Mouse (Mus musculus) olfactory bulb, adult 2 months (tissue): Measurements from ENCODE around the gene Dsp. TPM values are rescaled to one million over a fixed set of nuclear protein-coding genes. Genes with fewer than 3 reads are reported as not detected.

Experiments used
- H3K27ac ChIP-seq: fragments of 200-500 bp; 2 replicates; pipeline ENCODE4 v1.5.1; 2012; ENCODE audit warnings: low read depth, low read length; ENCODE audit not compliant: insufficient read depth
- H3K4me1 ChIP-seq: fragments of 200-500 bp; 2 replicates; pipeline ENCODE4 v1.6.1; 2012; ENCODE audit warnings: low read length; ENCODE audit not compliant: control insufficient read depth, insufficient read depth
- H3K4me3 ChIP-seq: fragments of 200-500 bp; 2 replicates; pipeline ENCODE4 v1.5.1; 2012; ENCODE audit warnings: mild to moderate bottlenecking, low read depth, low read length, moderate library complexity; ENCODE audit not compliant: insufficient read depth
- CTCF ChIP-seq: fragments of 200-500 bp; IDR thresholded peaks from 2 replicates; pipeline ENCODE4 v1.5.1; 2012; ENCODE audit warnings: low read depth, mild to moderate bottlenecking, low read length, moderate library complexity; ENCODE audit not compliant: insufficient read depth
- POLR2A ChIP-seq: fragments of 200-500 bp; IDR thresholded peaks from 2 replicates; pipeline ENCODE4 v1.6.1; 2012; ENCODE audit warnings: mild to moderate bottlenecking, low read depth, low read length, moderate library complexity; ENCODE audit not compliant: insufficient read depth
- WGBS: fragments of 180-500 bp; shearing (Covaris S2); methylation state at CpG from one replicate; pipeline ENCODE4 v1.1.7; 2018; 5-methylcytosine and 5-hydroxymethylcytosine counted together
- polyA plus RNA-seq: library from polyadenylated mRNA; stranded (reverse); fragments of >200 nt; gene quantifications from 2 replicates; pipeline ENCODE4 v1.2.4, GENCODE M21; 2012; ENCODE audit warnings: low replicate concordance; ENCODE audit not compliant: missing spikeins, insufficient read depth, insufficient read length

Dsp gene
- polyA plus RNA-seq, 1 experiment = not detected

- WGBS = 97% methylated on average over 6 of the region's 6 CpGs
- H3K4me1 ChIP-seq = no peaks in the 10 kb centered on the region
- no peak overlapping the region for H3K27ac ChIP-seq
- H3K4me3 ChIP-seq = no peak overlapping the region
- no peak for TF ChIP-seq POLR2A
- no peak for TF ChIP-seq CTCF
These were observed 69.2 kb downstream of the Dsp start for GRCm38 (mm10) chr13:38220331-38220730.

- 55% methylated on average over 9 of the region's 9 CpGs for WGBS
- no peak overlapping the region for H3K27ac ChIP-seq
These were observed 79.2 kb downstream of the Dsp start for GRCm38 (mm10) chr13:38230177-38230821.

GRCm38 (mm10) chr13:38232411-38232810 lies 81.3 kb downstream of the Dsp start:
- 86% methylated on average over 4 of the region's 4 CpGs for WGBS
- TF ChIP-seq POLR2A (no peak), CTCF (no peak)
- no peak overlapping the region for H3K4me3 ChIP-seq
- no peaks in the 10 kb centered on the region for H3K4me1 ChIP-seq
- no peak overlapping the region for H3K27ac ChIP-seq

More at GRCm38 (mm10) chr13:38230177-38230821, 79.2 kb downstream of the Dsp start:
- Histone ChIP-seq H3K4me1 (no peaks in the 10 kb centered on the region), H3K4me3 (no peak overlapping the region)
- TF ChIP-seq POLR2A (no peak), CTCF (no peak)

GRCm38 (mm10) chr13:38232856-38233625 lies 81.9 kb downstream of the Dsp start:
- Histone ChIP-seq H3K27ac (no peak overlapping the region), H3K4me1 (no peaks in the 10 kb centered on the region), H3K4me3 (no peak overlapping the region)
- TF ChIP-seq POLR2A = no peak
- TF ChIP-seq CTCF = no peak
- 64% methylated on average over 3 of the region's 3 CpGs for WGBS

GRCm38 (mm10) chr13:38234651-38235050 lies 83.6 kb downstream of the Dsp start:
- Histone ChIP-seq H3K27ac (no peak overlapping the region), H3K4me3 (no peak overlapping the region), H3K4me1 (no peaks in the 10 kb centered on the region)
- TF ChIP-seq POLR2A = no peak
- no peak for TF ChIP-seq CTCF
- WGBS = 76% methylated on average over 5 of the region's 5 CpGs

- no peak overlapping the region for H3K27ac ChIP-seq
- no peaks in the 10 kb centered on the region for H3K4me1 ChIP-seq
- TF ChIP-seq POLR2A (no peak), CTCF (no peak)
- H3K4me3 ChIP-seq = no peak overlapping the region
- WGBS = 69% methylated on average over 3 of the region's 3 CpGs
These were observed 84.3 kb downstream of the Dsp start for GRCm38 (mm10) chr13:38235370-38235769.

- TF ChIP-seq CTCF (no peak), POLR2A (no peak)
These were observed 97.1 kb downstream of the Dsp start for GRCm38 (mm10) chr13:38248151-38248550.

More at GRCm38 (mm10) chr13:38248151-38248550, 97.1 kb downstream of the Dsp start:
- Histone ChIP-seq H3K27ac (no peak overlapping the region), H3K4me1 (no peaks in the 10 kb centered on the region), H3K4me3 (no peak overlapping the region)
- WGBS = 88% methylated on average over 5 of the region's 5 CpGs

Other genes with a start within 250 kb of the Dsp start
- gene Ssr1, start 157.1 kb upstream of the Dsp start, polyA plus RNA-seq = 114 and 188 TPM in 2 replicates
- not detected in 2 replicates for gene Riok1, start 114.3 kb upstream of the Dsp start, polyA plus RNA-seq
- gene Cage1, start 114.2 kb upstream of the Dsp start, polyA plus RNA-seq = not detected in 2 replicates
- gene Snrnp48, start 53.6 kb downstream of the Dsp start, polyA plus RNA-seq = not detected in 2 replicates
- not detected in 2 replicates for gene Bmp6, start 193.8 kb downstream of the Dsp start, polyA plus RNA-seq